Mouse (Mus musculus): ENCODE results near the gene Car11. TPM values are rescaled to one million over a fixed set of nuclear protein-coding genes. Genes with fewer than 3 reads are reported as not detected.

The Car11 gene
- polyA plus RNA-seq, 1 experiment from 2014 or later, result 7.5 TPM

GRCm38 (mm10) chr7:45739162-45739763 is 39.6 kb downstream of the Car11 start:
- no peak overlapping the region for H3K4me2 ChIP-seq (ENCODE audit: low read length)
- no peak overlapping the region for H3K27ac ChIP-seq
- H3K9ac ChIP-seq (ENCODE audit: low read depth, low read length), result no peak overlapping the region
- 8% methylated on average over 9 of the region's 9 CpGs for WGBS
- DNase-seq (ENCODE audit: low spot score), result peak; percentile 92
- no peaks in the 10 kb centered on the region for H3K27me3 ChIP-seq (ENCODE audit: insufficient read depth, low read length)
- H3K9me3 ChIP-seq (replicated peaks; ENCODE audit: low read length), result no peaks in the 10 kb centered on the region
- ATAC-seq (replicated peaks; ENCODE audit: low FRiP score, low read depth), result peak; percentile 74
- peak; percentile 90 for TF ChIP-seq CTCF (IDR thresholded peaks at IDR 0.05; ENCODE audit: low read depth)
- H3K4me1 ChIP-seq (replicated peaks; ENCODE audit: insufficient read depth, low read length), result 0 out of 2 replicates have a peak, but pooled peaks cover 6% of the 10 kb centered on the region
- H3K4me3 ChIP-seq (replicated peaks; ENCODE audit: low read depth, low read length), result no peak overlapping the region
- H3K36me3 ChIP-seq (ENCODE audit: insufficient read depth, low read length), result no peaks in the 10 kb centered on the region

GRCm38 (mm10) chr7:45739820-45740219 is 40.2 kb downstream of the Car11 start:
- H3K4me1 ChIP-seq (replicated peaks; ENCODE audit: insufficient read depth, low read length), result 0 out of 2 replicates have a peak, but pooled peaks cover 6% of the 10 kb centered on the region
- H3K27me3 ChIP-seq (ENCODE audit: insufficient read depth, low read length), result no peaks in the 10 kb centered on the region
- no peak for ATAC-seq (replicated peaks; ENCODE audit: low FRiP score, low read depth)
- H3K4me3 ChIP-seq (replicated peaks; ENCODE audit: low read depth, low read length), result no peak overlapping the region
- TF ChIP-seq CTCF (IDR thresholded peaks at IDR 0.05; ENCODE audit: low read depth), result no peak
- H3K27ac ChIP-seq, result no peak overlapping the region
- DNase-seq (ENCODE audit: low spot score), result no peak
- H3K9me3 ChIP-seq (replicated peaks; ENCODE audit: low read length), result no peaks in the 10 kb centered on the region
- no peak overlapping the region for H3K4me2 ChIP-seq (ENCODE audit: low read length)
- no peak overlapping the region for H3K9ac ChIP-seq (ENCODE audit: low read depth, low read length)
- 69% methylated on average over 10 of the region's 10 CpGs for WGBS
- H3K36me3 ChIP-seq (ENCODE audit: insufficient read depth, low read length), result no peaks in the 10 kb centered on the region

GRCm38 (mm10) chr7:45741308-45741707 is 41.7 kb downstream of the Car11 start:
- 0 out of 2 replicates have a peak, but pooled peaks cover 6% of the 10 kb centered on the region for H3K4me1 ChIP-seq (replicated peaks; ENCODE audit: insufficient read depth, low read length)
- H3K4me2 ChIP-seq (ENCODE audit: low read length), result no peak overlapping the region
- ATAC-seq (replicated peaks; ENCODE audit: low FRiP score, low read depth) (no peak), DNase-seq (ENCODE audit: low spot score) (no peak)
- no peaks in the 10 kb centered on the region for H3K9me3 ChIP-seq (replicated peaks; ENCODE audit: low read length)
- H3K27ac ChIP-seq, result no peak overlapping the region
- H3K36me3 ChIP-seq (ENCODE audit: insufficient read depth, low read length), result no peaks in the 10 kb centered on the region
- no peaks in the 10 kb centered on the region for H3K27me3 ChIP-seq (ENCODE audit: insufficient read depth, low read length)
- no peak overlapping the region for H3K4me3 ChIP-seq (replicated peaks; ENCODE audit: low read depth, low read length)
- 87% methylated on average over 12 of the region's 12 CpGs for WGBS
- no peak for TF ChIP-seq CTCF (IDR thresholded peaks at IDR 0.05; ENCODE audit: low read depth)
- H3K9ac ChIP-seq (ENCODE audit: low read depth, low read length), result no peak overlapping the region

- WGBS, result 38% methylated on average over 11 of the region's 11 CpGs
- Histone ChIP-seq H3K9ac (ENCODE audit: low read depth, low read length) (no peak overlapping the region), H3K4me2 (ENCODE audit: low read length) (peak overlapping the region; percentile 38), H3K9me3 (replicated peaks; ENCODE audit: low read length) (no peaks in the 10 kb centered on the region), H3K4me1 (replicated peaks; ENCODE audit: insufficient read depth, low read length) (0 out of 2 replicates have a peak, but pooled peaks cover 6% of the 10 kb centered on the region), H3K4me3 (replicated peaks; ENCODE audit: low read depth, low read length) (peak overlapping the region; percentile 20), H3K27me3 (ENCODE audit: insufficient read depth, low read length) (no peaks in the 10 kb centered on the region), H3K36me3 (ENCODE audit: insufficient read depth, low read length) (no peaks in the 10 kb centered on the region), H3K27ac (no peak overlapping the region)
- ATAC-seq (replicated peaks; ENCODE audit: low FRiP score, low read depth), result no peak
- no peak for TF ChIP-seq CTCF (IDR thresholded peaks at IDR 0.05; ENCODE audit: low read depth)
- DNase-seq (ENCODE audit: low spot score), result no peak
Observed at GRCm38 (mm10) chr7:45741777-45742176, 42.1 kb downstream of the Car11 start.

- Histone ChIP-seq H3K4me2 (ENCODE audit: low read length) (peak overlapping the region; percentile 38), H3K4me3 (replicated peaks; ENCODE audit: low read depth, low read length) (peak overlapping the region; percentile 20), H3K9me3 (replicated peaks; ENCODE audit: low read length) (no peaks in the 10 kb centered on the region), H3K4me1 (replicated peaks; ENCODE audit: insufficient read depth, low read length) (0 out of 2 replicates have a peak, but pooled peaks cover 6% of the 10 kb centered on the region), H3K36me3 (ENCODE audit: insufficient read depth, low read length) (no peaks in the 10 kb centered on the region), H3K27ac (no peak overlapping the region), H3K27me3 (ENCODE audit: insufficient read depth, low read length) (no peaks in the 10 kb centered on the region), H3K9ac (ENCODE audit: low read depth, low read length) (no peak overlapping the region)
- TF ChIP-seq CTCF (IDR thresholded peaks at IDR 0.05; ENCODE audit: low read depth), result peak; percentile 55
- 0 out of 2 replicates have a peak, but pooled peaks have one; percentile 14 for ATAC-seq (replicated peaks; ENCODE audit: low FRiP score, low read depth)
- WGBS, result 42% methylated on average over 19 of the region's 19 CpGs
- no peak for DNase-seq (ENCODE audit: low spot score)
Observed at GRCm38 (mm10) chr7:45742338-45742737, 42.7 kb downstream of the Car11 start.

GRCm38 (mm10) chr7:45744387-45744786 is 44.7 kb downstream of the Car11 start:
- TF ChIP-seq CTCF (IDR thresholded peaks at IDR 0.05; ENCODE audit: low read depth), result no peak
- H3K4me1 ChIP-seq (replicated peaks; ENCODE audit: insufficient read depth, low read length), result 0 out of 2 replicates have a peak, but pooled peaks cover 6% of the 10 kb centered on the region
- no peaks in the 10 kb centered on the region for H3K36me3 ChIP-seq (ENCODE audit: insufficient read depth, low read length)
- no peaks in the 10 kb centered on the region for H3K27me3 ChIP-seq (ENCODE audit: insufficient read depth, low read length)
- H3K9me3 ChIP-seq (replicated peaks; ENCODE audit: low read length), result no peaks in the 10 kb centered on the region
- no peak overlapping the region for H3K27ac ChIP-seq
- no peak overlapping the region for H3K9ac ChIP-seq (ENCODE audit: low read depth, low read length)
- 33% methylated on average over 2 of the region's 2 CpGs for WGBS
- ATAC-seq (replicated peaks; ENCODE audit: low FRiP score, low read depth) (peak; percentile 83), DNase-seq (ENCODE audit: low spot score) (peak; percentile 94)
- H3K4me3 ChIP-seq (replicated peaks; ENCODE audit: low read depth, low read length), result no peak overlapping the region
- no peak overlapping the region for H3K4me2 ChIP-seq (ENCODE audit: low read length)

Measured in kidney, postnatal 0 days (tissue).